Mouse (Mus musculus): ENCODE data around the gene Fastk.

DNA sequence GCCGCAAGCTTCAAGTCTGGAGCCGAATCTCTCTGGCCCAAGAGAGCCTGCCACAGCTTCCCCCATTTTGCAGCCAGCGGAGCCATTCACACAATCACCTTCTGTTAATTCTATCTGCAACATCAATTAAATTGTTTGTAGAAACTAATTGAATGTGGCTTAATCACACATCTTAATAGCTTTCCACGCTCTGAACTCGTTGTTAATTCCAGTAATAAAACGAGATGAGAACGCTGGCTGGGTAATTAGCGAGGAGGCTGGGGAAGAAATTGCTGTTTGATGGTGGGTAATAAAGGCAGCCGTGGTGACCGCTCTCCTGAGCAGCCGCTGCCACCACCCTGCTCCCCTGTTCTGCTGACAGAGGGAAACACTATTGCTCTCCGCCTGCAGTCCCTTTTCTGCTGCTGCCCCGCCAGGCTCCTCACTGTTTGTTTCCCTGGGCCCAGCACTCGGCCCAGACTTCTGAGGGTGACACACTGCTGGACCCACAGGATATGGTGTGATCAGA, 45.4 kb upstream of the Fastk start:
- TF ChIP-seq CTCF (IDR thresholded peaks at IDR 0.05; ENCODE audit: low read depth) (no peak), EP300 (IDR thresholded peaks at IDR 0.05; ENCODE audit: low read depth) (no peak)
